Mouse (Mus musculus): ENCODE results near the gene Shmt2.

Shmt2 gene

DNA sequence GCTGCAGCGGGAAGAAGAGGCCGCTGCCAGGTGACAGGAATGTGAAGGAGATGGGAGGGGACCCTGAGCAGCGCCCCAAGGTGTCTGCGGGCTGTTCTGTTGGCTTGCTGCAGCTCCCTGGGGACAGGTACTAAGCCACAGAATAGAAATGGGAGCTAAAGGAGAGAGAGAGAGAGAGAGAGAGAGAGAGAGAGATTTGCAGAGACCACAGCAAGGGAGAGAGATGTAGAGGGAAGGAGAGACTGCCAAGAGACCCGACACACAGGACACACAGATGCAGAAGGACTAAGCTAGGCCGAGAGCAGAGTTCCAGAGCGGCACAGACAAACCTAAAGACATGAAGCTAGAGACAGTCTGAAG is 10.0 kb downstream of the Shmt2 start:
- DNase-seq (ENCODE audit: low spot score): no peak

DNA sequence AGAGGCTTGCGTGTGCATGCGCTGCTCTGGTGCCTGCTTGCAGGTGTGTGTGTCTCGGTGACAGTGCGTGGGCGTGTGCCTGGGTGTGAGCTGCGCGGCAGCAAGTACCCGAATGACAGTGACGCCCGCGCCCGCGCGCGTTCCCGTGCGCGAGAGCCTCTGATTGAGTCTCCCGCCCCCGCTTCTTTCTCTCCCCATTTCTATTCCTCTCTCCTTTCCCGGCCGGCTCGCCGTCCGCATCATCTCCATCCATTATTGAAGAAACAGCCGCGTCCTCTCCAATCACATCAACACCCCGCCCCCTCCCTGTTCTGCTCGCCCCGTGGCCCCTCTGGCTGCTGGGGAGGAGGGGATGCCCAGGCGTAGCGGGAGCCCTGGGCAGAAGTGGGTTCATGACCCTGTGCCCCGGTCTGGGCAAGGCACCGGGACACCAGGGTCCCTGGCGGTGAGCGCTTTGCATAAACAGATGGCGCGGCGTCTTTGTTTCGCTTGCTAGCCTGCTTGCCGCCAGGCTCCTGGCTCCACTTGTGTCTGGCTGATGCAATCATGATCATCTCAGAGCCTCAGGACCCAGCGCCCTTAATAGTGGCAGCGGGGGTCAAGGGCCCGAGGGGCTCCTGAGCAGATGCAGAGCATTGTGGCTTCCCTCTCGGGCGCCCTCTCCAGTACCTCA is 10.5 kb downstream of the Shmt2 start:
- peak; percentile 65 for DNase-seq (ENCODE audit: low spot score)

DNA sequence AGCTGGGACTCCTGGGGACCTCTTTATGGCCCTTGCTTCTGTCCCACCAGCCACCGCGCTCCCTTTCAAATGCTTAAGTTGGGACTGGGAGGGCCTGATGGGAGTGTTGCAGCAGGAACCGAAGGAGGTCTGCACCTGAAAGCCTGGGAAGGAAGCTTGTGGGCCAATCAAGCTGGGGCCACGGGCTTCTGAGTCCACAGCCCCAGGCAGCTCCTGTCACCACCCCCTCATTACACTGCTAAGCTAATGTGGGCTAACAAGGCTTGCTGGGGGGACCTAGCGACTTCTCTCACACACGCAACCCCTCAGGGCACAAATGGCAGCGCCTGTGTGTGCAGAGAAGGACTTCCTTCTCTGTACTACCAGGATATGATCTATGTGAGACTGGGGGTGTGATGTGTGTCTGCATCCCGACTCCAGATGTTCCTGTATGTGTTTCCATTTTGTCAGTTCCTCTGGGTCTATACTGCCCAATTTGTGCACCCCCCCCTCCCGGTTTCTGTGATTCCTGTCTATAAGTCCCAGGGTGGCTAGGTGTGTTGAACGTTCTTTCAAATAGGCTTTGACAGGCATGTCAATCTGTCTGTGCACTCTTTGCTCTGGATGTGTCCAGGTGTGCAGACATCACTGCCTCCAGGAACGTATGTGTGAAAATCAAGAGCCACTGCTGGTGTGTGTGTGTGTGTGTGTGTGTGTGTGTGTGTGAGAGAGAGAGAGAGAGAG is 11.2 kb downstream of the Shmt2 start:
- peak; percentile 28 for DNase-seq (ENCODE audit: low spot score)

DNA sequence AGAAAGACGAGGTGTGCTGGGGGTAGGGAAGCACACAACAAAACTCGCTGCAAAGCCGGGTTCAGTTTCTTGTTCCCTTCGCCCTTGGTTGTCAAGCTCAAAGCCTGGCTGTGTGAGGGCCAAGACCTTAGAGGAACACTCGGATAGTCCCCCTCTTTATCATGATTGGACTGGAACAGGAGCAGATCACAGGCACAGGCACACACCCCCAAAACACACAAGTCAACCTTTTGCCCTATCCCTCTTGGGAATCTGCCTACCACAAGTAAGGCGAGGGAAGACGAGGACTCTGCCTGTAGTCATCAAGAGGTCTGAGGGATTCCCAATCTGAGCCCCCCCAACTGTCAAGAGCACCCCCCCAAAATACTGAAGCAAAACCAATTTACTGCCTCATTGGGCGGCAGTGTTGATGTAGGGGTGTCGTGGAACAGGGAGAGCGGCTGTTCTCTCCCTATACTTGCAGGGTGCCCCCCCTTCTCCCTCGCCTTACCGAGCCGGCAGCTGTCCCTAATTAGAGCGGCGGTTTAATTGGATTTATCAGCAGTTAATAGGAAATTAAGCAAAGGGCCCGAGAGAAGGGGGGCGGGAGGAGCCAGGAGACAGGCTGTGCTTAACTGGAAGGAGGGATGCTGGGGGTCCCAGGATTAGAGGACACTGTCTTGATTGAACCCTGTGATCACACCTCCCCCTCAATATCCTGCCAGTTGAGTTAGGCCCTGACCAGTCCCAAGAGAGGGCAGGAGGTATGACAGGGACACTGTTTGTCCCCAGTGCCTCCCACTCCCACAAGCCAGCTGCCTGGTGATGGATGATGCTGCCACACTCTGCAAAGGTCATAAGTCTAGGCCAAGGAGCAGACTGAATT is 12.2 kb downstream of the Shmt2 start:
- DNase-seq (ENCODE audit: low spot score): peak; percentile 72

DNA sequence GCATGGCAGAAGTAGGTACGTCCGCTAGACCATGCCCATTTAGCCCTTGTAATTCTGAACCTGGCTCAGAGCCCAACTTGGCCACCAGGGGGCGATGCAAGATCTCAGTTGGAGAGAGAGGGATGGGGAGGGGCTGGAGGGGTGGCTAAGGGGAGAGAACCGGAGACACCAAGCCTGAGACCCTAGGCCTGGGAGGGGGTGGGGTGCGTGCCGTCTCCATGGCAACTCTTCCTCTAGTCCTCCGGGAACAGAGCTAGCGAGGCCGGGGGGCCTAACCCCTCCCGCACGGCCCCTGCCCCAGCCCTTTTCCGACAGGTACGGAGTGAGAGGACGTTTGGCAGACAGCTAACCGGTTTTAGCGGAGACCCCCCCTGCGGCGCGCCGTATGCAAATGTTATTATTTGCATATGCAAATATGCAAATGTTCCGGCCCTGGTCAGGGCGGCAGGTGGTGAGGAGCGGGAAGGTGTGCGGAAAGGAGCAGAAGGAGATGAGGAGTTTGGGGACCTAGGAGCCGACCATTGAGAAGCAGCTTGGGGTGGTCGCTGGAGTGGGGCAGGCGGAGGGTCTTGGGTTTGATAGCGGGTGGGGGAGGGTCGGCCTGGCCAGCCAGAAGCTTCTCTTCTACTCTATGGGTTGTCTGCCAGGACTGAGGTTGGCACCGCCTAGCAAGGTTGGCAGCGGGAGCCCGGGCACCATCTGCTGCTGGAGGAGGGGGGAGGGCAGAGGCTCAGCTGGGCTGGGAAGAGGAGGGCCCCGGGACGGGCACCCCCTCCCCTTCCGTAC is 13.0 kb downstream of the Shmt2 start:
- DNase-seq (ENCODE audit: low spot score): peak; percentile 95

DNA sequence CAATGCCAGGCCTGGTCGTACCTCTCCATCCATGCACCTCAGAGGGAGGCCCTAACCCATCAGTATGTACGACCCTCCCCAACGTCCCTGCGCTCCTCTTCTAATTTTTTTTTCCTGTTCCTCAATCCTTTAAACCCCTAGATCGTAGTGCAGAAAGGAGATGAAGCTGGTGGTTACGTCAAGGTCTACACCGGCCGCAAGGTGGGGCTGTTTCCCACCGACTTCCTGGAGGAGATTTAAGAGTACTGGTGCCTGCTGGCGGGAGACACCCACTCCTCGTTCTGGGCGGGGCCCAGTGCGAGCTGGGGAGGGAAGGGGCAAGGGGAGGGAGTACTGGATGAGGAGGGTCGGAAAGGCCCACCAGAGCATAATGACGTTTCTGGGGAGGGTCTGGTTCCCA is 14.0 kb downstream of the Shmt2 start:
- DNase-seq (ENCODE audit: low spot score): peak; percentile 87

DNA sequence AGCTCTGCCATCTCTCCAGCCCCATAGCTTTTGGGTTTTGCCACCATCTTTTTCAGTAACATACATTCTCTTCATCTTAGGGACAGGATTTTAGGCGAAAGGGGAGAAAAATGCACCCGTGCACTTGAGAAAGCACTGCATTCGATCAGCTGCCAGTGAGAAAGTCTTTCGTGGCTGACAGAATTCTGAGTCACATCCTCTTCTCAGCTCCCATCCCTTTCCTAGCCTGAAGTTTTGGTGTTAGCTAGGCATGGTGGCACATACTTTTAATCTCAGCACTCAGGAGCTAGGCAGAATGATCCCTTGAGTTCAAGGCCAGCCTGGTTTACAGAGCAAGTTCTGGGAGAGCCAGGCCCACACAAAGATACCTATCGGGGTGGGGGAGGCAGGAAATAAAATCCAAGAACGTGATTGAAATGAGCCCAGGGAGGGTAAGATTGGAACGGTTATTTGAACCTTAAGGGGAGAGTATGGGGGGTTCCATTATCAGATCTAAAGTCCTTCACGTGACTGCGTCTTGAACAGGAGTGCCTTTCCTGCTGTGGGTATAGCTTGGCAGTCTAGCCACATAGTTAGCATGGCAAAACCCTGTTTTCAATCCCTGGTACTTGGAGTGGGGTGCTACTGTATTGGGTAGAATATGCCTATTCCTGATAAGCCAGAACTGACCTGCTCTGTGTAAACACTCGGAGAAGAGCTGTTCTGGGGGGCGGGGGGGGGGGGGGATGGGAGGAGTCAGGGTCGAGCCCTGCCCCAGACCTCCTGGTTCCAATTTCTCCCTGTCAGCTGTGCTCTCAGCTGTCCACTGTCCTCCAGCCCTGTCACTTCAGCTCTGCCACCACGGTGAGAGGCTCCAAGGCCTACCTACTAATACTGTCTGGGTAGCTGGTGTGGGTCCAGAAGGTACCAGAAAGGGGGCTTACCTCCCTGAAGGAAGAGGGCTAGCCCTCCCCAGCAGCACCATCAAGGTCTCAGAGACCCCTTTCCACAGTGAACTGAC is 21.1 kb downstream of the Shmt2 start, which contains the start of gene Stac3:
Gene Stac3, plus strand, starts transcription at position 793 of the 1,000 bp plus-strand sequence.
- no peak for DNase-seq (ENCODE audit: low spot score)

DNA sequence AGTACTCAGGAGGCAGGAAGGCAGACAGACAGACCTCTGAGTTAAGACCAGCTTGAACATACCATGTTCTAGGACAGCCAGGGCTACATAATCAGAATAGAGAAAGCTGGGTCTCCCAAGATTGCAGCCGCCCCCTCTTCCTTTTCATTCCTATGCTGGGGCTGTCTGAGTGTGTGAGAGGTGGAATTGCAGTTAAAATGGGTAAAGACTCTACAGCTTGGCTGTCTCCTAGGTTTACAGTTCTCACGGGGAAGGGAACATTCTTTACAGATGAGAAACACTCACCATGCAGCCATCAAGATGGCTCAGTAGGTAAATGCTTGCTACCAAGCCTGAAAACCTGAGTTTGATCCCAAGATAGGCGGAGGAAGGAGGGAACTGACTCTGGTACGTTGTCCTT is 22.2 kb downstream of the Shmt2 start:
- DNase-seq (ENCODE audit: low spot score): no peak

DNA sequence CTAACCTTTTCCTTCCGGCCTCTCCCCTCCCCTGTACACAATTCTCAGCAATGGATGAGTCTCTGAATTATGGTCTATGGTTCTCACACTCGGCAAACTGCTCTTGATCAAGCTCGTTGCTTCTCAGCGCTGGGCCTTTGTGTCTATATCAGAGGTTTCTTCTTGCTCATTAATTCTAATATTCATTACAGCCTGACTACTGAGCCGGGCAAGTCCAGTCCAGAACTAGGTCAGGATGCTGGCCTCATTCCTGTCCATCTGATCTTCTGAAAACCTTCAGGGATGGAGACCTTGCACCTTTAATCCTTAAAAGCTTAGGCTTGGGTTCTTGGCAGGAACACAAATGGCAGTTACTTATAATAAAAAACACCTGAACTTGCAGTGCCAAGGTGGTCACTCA is 22.7 kb downstream of the Shmt2 start:
- no peak for DNase-seq (ENCODE audit: low spot score)

DNA sequence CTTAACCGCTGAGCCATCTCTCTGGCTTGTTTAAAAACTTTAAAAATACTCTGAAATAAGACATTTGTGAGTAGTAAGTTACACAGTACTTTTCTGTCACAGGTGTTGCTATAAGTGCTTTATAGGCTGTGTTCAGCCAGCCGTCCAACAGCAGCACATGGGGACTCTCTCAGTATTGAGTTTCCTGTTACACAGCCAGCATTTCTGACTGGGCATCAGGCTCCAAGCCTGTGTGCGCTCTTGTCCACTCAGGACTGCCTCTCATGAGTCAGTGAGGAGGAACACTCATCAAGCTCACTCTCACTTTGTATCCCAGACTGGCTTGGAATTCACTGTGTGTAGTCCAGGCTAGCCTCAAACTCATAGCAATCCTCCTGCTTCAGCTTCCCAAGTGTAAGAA is 26.1 kb downstream of the Shmt2 start:
- no peak for DNase-seq (ENCODE audit: low spot score)

DNA sequence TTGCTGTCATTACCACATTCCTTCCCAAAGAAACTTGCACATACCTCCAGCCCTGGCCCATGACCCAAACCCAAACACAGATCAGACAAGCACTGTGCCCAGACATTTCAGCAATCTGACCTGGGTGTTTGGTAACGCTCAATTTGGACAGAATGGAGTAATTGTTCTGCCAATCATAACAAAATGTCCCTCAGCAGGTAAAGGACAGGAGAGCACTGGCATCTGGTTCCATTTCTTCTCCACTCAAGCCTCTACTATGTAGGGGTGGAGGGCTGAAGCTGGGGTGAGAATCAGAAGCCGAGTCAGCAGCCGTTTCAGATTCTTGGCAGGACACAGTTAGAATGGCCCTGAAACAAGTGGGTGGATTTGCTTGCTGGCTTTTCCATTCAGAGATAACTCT is 30.1 kb downstream of the Shmt2 start:
- DNase-seq (ENCODE audit: low spot score): no peak

DNA sequence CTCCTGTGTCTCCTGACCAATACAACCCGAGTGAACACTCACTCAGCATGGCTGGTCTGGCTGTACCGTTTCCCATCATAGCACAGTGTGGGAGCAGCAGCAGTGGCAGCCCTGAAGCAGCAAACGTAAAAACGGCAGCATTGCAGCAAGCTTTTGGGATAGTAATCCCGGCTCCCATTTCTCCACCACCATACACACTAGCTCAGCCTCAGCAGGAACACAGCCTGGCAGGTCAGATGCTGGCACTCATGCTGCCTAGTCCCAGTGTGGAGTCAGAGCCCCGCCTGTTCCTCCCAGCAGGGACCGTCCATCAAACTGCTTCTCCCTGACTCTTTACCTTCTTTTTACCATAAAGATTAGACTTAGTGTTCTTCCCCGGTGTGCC is 31.1 kb downstream of the Shmt2 start:
- no peak for DNase-seq (ENCODE audit: low spot score)

DNA sequence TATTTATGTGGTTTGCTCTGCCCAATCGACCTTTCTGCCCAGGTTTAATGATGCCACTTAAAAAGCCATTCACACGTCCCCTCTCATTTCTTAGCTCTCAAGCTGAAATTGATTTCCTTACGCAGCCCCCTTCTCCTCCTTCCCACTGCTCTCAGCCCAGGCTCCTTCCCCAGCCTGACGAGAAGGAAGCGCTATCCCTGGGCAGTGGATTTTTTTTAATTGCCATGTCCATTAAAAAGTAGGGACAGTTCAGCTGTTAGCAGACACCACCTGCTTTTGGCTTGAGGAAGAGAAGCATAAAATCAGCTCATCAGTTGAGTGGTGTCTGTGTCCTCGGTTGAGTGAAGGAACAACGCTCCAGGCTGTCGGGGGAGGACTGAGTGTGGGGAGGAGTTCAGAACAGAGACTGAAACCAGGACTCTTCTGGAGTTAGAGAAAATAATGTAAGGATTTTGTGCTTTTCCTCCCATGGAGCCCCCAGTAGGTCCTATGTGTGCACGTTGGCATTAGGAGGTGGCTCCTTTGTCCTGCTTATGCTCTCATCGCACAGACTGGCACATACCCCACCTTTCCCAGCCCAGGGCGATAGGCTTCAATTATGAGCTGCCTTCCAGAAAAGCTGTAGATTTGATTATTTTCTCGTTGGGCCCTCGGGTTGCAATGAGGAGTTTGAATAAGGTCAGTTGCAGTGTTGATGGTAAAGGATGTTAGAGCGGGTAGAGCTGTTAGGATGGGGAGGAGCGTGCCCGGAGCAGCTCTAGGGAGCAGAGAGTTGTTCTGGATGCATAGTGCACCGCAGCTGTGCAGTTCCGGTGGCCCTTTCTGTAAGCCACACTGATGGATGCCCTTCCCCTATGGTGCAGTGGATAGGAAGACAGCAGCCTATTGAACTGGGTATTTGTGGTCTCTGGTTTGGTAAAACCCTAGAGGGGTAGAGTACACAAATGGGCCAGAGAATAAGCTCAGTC is 31.8 kb downstream of the Shmt2 start:
- DNase-seq (ENCODE audit: low spot score): no peak

DNA sequence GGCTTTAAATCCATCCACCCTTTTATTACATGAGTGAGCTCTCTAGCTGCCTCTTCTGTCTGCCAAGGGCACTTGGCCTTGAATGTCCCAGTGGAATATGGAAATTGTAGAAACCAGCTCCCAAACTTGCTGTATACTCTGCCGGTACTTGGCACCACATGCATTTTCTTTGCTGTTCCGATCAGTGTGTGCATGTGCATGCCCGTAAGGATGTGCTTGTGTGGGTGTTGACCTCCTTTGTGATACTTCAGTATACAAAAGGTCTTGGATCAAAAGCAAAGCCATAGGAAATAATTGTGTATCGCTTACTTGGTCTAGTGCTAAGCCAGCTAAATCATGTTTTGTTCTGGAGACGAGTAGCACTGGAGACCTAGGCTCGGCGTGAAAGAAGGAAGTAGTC is 33.4 kb downstream of the Shmt2 start:
- no peak for DNase-seq (ENCODE audit: low spot score)

DNA sequence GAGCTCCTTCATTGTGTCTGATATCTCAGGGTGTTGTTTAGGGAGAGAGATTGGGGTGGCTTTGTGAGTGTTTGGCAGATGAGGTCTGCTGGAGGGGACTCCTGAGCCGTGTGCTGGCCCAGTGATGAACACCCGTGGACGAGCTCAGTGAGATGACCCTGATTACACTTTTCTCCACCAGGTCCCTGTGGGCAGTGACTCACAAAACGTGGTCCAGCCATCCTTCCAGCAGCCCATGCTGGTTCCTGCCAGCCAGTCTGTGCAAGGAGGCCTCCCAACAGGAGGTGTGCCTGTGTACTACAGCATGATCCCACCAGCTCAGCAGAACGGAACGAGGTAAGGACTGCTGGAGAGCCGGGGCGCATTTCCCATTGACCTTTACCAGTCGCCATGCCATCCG is 37.0 kb downstream of the Shmt2 start:
- no peak for DNase-seq (ENCODE audit: low spot score)

DNA sequence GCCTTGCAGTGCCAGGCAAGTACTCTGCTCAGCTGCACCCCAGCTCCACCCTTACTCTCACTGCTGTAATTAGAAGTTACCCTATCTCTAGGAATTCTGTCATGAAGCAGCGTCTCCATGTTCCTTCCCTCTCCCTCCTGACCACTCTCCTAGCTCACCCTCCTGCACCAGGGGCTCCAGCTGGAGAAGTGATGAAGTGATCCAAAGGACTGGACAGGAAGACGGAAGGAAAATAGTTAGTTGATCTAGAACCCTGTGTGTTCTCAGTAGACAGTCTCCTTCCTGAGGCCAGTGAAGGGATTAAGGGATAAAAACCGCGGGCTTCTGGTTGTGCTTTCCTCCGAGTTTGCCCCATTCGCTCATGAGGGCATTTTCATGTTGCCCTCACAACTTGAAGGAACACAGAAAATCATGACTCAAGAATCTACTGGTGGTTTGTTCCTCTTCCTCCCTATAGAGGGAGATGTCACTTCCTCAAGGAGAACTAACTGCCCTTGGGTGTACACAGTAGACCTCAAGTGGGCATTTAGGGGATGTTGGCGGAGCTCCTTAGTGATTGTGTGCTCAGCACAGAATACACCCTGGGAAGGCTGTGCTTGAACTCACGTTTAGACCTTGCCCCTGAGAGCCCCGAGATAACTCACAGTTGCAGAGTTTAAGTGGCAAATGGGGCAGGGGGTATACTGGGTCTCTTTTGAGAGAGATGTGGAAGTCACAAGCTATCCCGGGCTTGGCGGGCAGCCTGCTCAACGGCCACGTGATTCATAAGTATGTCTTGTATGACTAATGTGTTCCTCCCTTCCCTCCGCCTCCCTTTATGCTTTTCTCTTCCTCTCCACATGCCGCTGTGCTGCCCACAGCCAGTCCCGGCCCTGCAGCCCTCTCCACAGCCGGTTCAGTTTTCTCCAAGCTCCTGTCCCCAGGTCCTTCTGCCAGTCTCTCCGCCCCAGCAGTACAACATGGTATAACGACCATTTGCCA is 41.1 kb downstream of the Shmt2 start:
- DNase-seq (ENCODE audit: low spot score): no peak

DNA sequence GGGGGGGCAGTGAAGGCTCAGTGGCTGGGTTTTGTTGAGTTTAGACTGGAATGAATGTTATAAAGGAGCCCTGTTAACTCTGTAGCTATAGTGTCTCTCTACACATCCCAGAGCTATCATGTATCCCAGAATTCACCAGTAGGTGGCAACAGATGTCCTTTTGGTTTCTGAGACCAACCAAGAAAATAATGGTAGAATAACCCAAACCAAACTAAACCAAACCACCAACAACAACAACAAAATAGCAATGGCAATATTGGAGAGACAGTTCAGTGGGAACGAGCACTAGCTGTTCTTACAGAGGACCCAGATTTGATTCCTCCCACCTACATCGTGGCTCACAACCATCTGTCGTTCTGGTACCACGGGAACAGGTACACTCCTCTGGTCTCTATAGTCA is 43.1 kb downstream of the Shmt2 start:
- DNase-seq (ENCODE audit: low spot score): peak; percentile 44

DNA sequence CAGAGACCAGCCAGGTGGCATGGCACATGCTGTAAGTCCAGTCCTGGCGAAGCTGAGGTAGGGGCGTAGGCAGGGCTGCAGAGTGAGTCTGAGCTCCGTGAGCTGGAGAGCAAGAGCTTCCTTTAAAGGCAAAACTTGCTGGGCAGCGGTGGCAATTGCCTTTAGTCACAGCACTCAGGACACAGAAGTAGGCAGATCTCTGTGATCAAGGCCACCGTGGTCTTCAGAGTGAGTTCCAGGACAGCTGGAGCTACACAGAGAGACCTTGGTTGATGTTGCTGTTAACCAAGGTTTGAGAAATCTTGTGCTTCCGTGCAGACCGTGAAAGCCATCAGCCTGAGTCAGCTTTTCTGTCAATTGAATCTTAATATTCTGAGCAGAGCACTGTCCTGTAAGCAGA is 44.9 kb downstream of the Shmt2 start:
- no peak for DNase-seq (ENCODE audit: low spot score)

DNA sequence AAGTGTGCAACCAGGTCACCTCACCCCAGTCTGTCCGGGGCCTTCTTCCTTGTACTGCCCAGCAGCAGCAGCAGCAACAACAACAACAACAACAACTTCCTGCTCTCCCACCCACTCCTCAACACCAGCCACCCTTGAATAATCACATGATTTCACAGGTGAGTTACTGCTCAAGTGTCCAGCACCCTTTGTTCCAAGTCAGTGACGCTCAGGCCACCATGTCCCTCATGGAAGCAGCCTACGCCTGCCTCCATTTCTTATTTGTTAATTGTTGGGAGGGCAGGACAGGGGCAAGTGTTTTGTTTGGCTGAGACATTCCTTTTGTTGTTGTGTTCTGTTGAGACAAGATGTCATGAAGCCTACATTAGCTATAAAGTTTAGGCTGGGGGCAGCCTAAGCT is 45.7 kb downstream of the Shmt2 start:
- no peak for DNase-seq (ENCODE audit: low spot score)

Data from embryo, embryonic 10 days (tissue).